Mouse (Mus musculus) urinary bladder, postnatal 25 days (tissue): ENCODE results near the gene Znfx1.
A peak's percentile ranks its signal among the peaks of the same experiment; 100 is the strongest.

Experiments
- DNase-seq: peaks from one replicate; pipeline ENCODE4 v3.0.0; 2022; ENCODE audit warnings: low spot score

The Znfx1 gene

GRCm38 (mm10) chr2:167062965-167063880 is at the start of gene Znfx1:
Znfx1 (minus strand) TSS chr2:167063015.
- peak; percentile 99 for DNase-seq

- DNase-seq = no peak
Observed at GRCm38 (mm10) chr2:167112259-167112658, 49.4 kb upstream of the Znfx1 start.

GRCm38 (mm10) chr2:167109506-167109905 is 46.7 kb upstream of the Znfx1 start:
- DNase-seq = no peak

GRCm38 (mm10) chr2:167103546-167103945 is 40.7 kb upstream of the Znfx1 start:
- no peak for DNase-seq

GRCm38 (mm10) chr2:167101743-167102441 is 39.1 kb upstream of the Znfx1 start:
- no peak for DNase-seq

- DNase-seq = no peak
Observed at GRCm38 (mm10) chr2:167094688-167095087, 31.9 kb upstream of the Znfx1 start.

GRCm38 (mm10) chr2:167093171-167093900 is 30.5 kb upstream of the Znfx1 start:
- no peak for DNase-seq

GRCm38 (mm10) chr2:167090271-167090670 is 27.5 kb upstream of the Znfx1 start:
- no peak for DNase-seq

- no peak for DNase-seq
Observed at GRCm38 (mm10) chr2:167086836-167087235, 24.0 kb upstream of the Znfx1 start.

GRCm38 (mm10) chr2:167086092-167086491 is 23.3 kb upstream of the Znfx1 start:
- DNase-seq = no peak

GRCm38 (mm10) chr2:167081639-167082038 is 18.8 kb upstream of the Znfx1 start:
- no peak for DNase-seq

GRCm38 (mm10) chr2:167081135-167081534 is 18.3 kb upstream of the Znfx1 start:
- DNase-seq = no peak

GRCm38 (mm10) chr2:167080387-167080786 is 17.6 kb upstream of the Znfx1 start:
- DNase-seq = no peak

GRCm38 (mm10) chr2:167079535-167080257 is 16.9 kb upstream of the Znfx1 start:
- DNase-seq = no peak

- no peak for DNase-seq
Observed at GRCm38 (mm10) chr2:167078931-167079495, 16.2 kb upstream of the Znfx1 start.

GRCm38 (mm10) chr2:167078486-167078885 is 15.7 kb upstream of the Znfx1 start:
- no peak for DNase-seq

GRCm38 (mm10) chr2:167077199-167077962 is 14.6 kb upstream of the Znfx1 start:
- no peak for DNase-seq

- DNase-seq = no peak
Observed at GRCm38 (mm10) chr2:167076759-167077158, 13.9 kb upstream of the Znfx1 start.

GRCm38 (mm10) chr2:167076352-167076751 is 13.5 kb upstream of the Znfx1 start:
- DNase-seq = no peak

GRCm38 (mm10) chr2:167074587-167074986 is 11.8 kb upstream of the Znfx1 start:
- DNase-seq = no peak
